Mouse (Mus musculus) myocyte (in vitro differentiated cells): ENCODE data around the gene Dut. TPM values are rescaled to one million over a fixed set of nuclear protein-coding genes. Genes with fewer than 3 reads are reported as not detected.

Experiments used
- H3K27me3 ChIP-seq: one replicate; pipeline ENCODE4 v1.6.1; 2011; ENCODE audit not compliant: control insufficient read depth, insufficient read depth, insufficient read length
- H3K36me3 ChIP-seq: one replicate; pipeline ENCODE4 v1.6.1; 2011; ENCODE audit not compliant: control insufficient read depth, insufficient read depth
- H3K4me2 ChIP-seq: one replicate; pipeline ENCODE4 v1.6.1; 2011; ENCODE audit warnings: low read depth, control low read depth
- H3K4me3 ChIP-seq: one replicate; pipeline ENCODE4 v1.5.1; 2011; ENCODE audit warnings: mild to moderate bottlenecking, control low read depth, moderate library complexity
- H3K79me2 ChIP-seq: one replicate; pipeline ENCODE4 v1.6.1; 2011; ENCODE audit not compliant: control insufficient read depth, insufficient read depth
- H3ac ChIP-seq: one replicate; pipeline ENCODE4 v1.6.1; 2011; ENCODE audit not compliant: control insufficient read depth, insufficient read length
- CEBPB ChIP-seq: IDR thresholded peaks from 2 replicates; pipeline ENCODE4 v1.6.1; 2011; ENCODE audit warnings: mild to moderate bottlenecking, moderate library complexity; ENCODE audit not compliant: poor library complexity, insufficient read depth, severe bottlenecking
- E2F4 ChIP-seq: IDR thresholded peaks from one replicate; pipeline ENCODE4 v1.6.1; 2011; ENCODE audit warnings: mild to moderate bottlenecking, control low read depth, moderate library complexity; ENCODE audit not compliant: insufficient read depth
- MAX ChIP-seq: IDR thresholded peaks from one replicate; pipeline ENCODE4 v1.6.1; 2011; ENCODE audit warnings: low read depth, mild to moderate bottlenecking, control low read depth
- MYOD1 ChIP-seq, 3 experiments: IDR thresholded peaks; one replicate each; pipeline ENCODE4 v1.6.1; 2011; ENCODE audit warnings: control low read depth in 2 of 3, low read depth in 2 of 3, mild to moderate bottlenecking in 2 of 3, moderate library complexity in 1 of 3; ENCODE audit not compliant: insufficient read length in 2 of 3, control insufficient read depth in 1 of 3
- MYOG ChIP-seq, 3 experiments: IDR thresholded peaks; one replicate each; pipeline ENCODE4 v1.6.1; 2011; ENCODE audit warnings: control low read depth in 2 of 3, low read depth in 2 of 3, mild to moderate bottlenecking in 2 of 3; ENCODE audit not compliant: insufficient read length in 2 of 3, control insufficient read depth in 1 of 3, insufficient read depth in 1 of 3
- POLR2A ChIP-seq: IDR thresholded peaks from one replicate; pipeline ENCODE4 v1.6.1; 2011; ENCODE audit warnings: low read depth, mild to moderate bottlenecking, control low read depth, moderate library complexity; ENCODE audit not compliant: insufficient read length
- POLR2AphosphoS2 ChIP-seq: IDR thresholded peaks from one replicate; pipeline ENCODE4 v1.6.1; 2011; ENCODE audit warnings: low read depth, control low read depth; ENCODE audit not compliant: insufficient read length
- REST ChIP-seq: IDR thresholded peaks from one replicate; pipeline ENCODE4 v1.6.1; 2011; ENCODE audit warnings: mild to moderate bottlenecking, control low read depth, moderate library complexity; ENCODE audit not compliant: insufficient read depth, insufficient read length
- SRF ChIP-seq: IDR thresholded peaks from one replicate; pipeline ENCODE4 v1.6.1; 2011; ENCODE audit warnings: low read depth; ENCODE audit not compliant: control insufficient read depth, insufficient read length
- TCF12 ChIP-seq: IDR thresholded peaks from one replicate; pipeline ENCODE4 v1.6.1; 2011; ENCODE audit warnings: mild to moderate bottlenecking, control low read depth; ENCODE audit not compliant: poor library complexity, insufficient read depth, severe bottlenecking
- TCF3 ChIP-seq: IDR thresholded peaks from one replicate; pipeline ENCODE4 v1.6.1; 2011; ENCODE audit warnings: low read depth, control low read depth; ENCODE audit not compliant: insufficient read length
- USF1 ChIP-seq: IDR thresholded peaks from one replicate; pipeline ENCODE4 v1.6.1; 2011; ENCODE audit warnings: low read depth, mild to moderate bottlenecking, control low read depth, moderate library complexity
- polyA plus RNA-seq: library from polyadenylated mRNA; unstranded; fragments of >200 nt; fragmentation: generic; extraction: Trizol; gene quantifications from one replicate; pipeline ENCODE4 v1.2.1, GENCODE M21; 2012; ENCODE audit warnings: missing spikeins

Gene Dut
- polyA plus RNA-seq, 1 experiment = 57.1 TPM

- Histone ChIP-seq H3K4me2 (peak overlapping the region; percentile 30), H3K36me3 (peaks cover 46% of the 10 kb centered on the region), H3ac (no peak overlapping the region), H3K27me3 (no peaks in the 10 kb centered on the region), H3K4me3 (no peak overlapping the region), H3K79me2 (no peaks in the 10 kb centered on the region)
- TF ChIP-seq REST (no peak), POLR2A (no peak), MAX (no peak)
Observed at GRCm38 (mm10) chr2:125304746-125305145, 57.8 kb downstream of the Dut start.

GRCm38 (mm10) chr2:125305671-125306070 is 58.7 kb downstream of the Dut start:
- Histone ChIP-seq H3K4me3 (no peak overlapping the region), H3K27me3 (no peaks in the 10 kb centered on the region), H3ac (no peak overlapping the region), H3K79me2 (no peaks in the 10 kb centered on the region), H3K4me2 (no peak overlapping the region), H3K36me3 (peaks cover 38% of the 10 kb centered on the region)
- TF ChIP-seq TCF12 (no peak), CEBPB (no peak), E2F4 (no peak), USF1 (no peak), MYOG (IDR thresholded peaks at IDR 0.05; ENCODE audit: control insufficient read depth in 1 of 3, insufficient read depth in 1 of 3, insufficient read length in 2 of 3, low read depth in 2 of 3) (no peak), POLR2A (no peak), MAX (no peak), POLR2AphosphoS2 (no peak), MYOD1 (IDR thresholded peaks at IDR 0.05; ENCODE audit: control insufficient read depth in 1 of 3, insufficient read length in 2 of 3, low read depth in 2 of 3) (no peak), REST (no peak), TCF3 (no peak), SRF (no peak)

Other genes with a start within 250 kb of the Dut start
- 0.12 TPM for gene Slc24a5, start 179.1 kb upstream of the Dut start, polyA plus RNA-seq
- 27.8 TPM for gene Myef2, start 123.5 kb upstream of the Dut start, polyA plus RNA-seq
- not detected for gene Ctxn2, start 110.5 kb upstream of the Dut start, polyA plus RNA-seq
- 0.01 TPM for gene Slc12a1, start 94.7 kb upstream of the Dut start, polyA plus RNA-seq